Mouse (Mus musculus): ENCODE measurements at regions not wholly inside any gene's neighbourhood (a gene's known extent, or its start where the extent isn't known, plus 50 kb on each side); places are given as distances from the start of the nearest gene placed in this dataset.

- TF ChIP-seq CTCF (IDR thresholded peaks at IDR 0.05; ENCODE audit: borderline replicate concordance, insufficient read depth, low read length), result no peak
- TF ChIP-seq POLR2A (IDR thresholded peaks at IDR 0.05; ENCODE audit: low read depth, low read length), result no peak
These were observed 68.3 kb downstream of the Adm start for GRCm38 (mm10) chr7:110695729-110696128.
